Mouse (Mus musculus): Measurements from ENCODE around the gene Sema3a. TPM values are rescaled to one million over a fixed set of nuclear protein-coding genes. Genes with fewer than 3 reads are reported as not detected.
A peak's percentile ranks its signal among the peaks of the same experiment; 100 is the strongest.
"Not testable (repeated sequence)": the region's sequence is repeated elsewhere in the genome, so short reads cannot be mapped to it uniquely, and the experiment has no call there.

Gene Sema3a
- total RNA-seq, 2 experiments from 2014 or later = 1.6 to 2.8 TPM

DNA sequence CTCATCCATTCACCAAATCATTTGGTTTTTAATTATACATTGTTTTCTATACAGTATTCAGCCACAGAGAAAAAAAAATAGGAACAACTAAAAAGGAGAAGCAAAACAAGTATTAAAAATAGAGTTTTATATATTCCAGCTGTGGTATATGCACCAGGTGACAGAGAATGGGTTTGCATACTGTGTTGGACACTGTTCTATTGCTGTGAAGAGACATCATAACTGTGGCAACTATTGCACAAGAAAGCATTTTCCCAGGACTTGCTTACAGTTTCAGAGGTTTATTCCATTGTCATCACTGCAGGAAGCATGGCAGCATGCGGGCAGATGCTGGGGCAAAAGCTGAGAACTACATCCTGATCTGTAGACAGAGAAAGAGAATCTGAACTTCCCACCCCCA lies 425.7 kb downstream of the Sema3a start:
- no peak for DNase-seq

DNA sequence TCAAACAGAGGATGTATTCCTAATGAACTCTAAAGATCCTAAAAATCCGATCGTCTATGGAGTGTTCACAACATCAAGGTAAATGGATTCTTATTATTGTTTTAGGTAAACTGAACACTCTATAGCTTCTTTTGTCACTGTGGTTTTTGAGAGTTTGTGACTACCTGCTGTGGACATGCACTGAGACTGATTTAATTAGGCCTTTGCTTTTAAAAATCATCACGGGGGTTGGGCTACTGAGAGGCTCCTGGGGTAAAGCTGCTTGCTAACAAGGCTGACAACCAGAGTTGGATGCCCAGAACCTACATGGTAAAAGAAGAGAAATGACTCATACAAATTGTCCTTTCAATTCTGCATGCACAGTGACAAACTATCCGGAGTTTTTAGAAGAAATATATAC lies 432.0 kb downstream of the Sema3a start:
- no peak for DNase-seq

- DNase-seq = no peak
These were observed 448.7 kb downstream of the Sema3a start for GRCm38 (mm10) chr5:13573867-13574266.

DNA sequence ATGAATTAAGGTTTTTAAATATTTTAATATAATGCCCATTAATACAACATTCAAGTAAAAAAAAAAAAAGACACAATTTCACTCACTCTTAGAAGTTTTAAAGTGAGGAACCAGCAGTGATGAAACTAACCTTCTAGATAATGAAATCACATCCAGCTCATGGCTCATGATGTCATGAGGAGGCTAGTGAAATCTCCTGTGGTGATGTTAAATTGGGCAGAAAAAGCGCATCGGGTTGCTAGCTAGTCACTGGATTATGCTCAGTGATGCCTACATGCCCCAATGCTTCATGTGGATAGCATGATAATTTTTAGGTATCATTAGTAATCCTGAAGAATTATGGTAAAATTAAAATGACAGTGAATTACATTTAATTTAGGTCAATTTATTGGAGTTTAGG lies 453.9 kb downstream of the Sema3a start:
- no peak for DNase-seq

DNA sequence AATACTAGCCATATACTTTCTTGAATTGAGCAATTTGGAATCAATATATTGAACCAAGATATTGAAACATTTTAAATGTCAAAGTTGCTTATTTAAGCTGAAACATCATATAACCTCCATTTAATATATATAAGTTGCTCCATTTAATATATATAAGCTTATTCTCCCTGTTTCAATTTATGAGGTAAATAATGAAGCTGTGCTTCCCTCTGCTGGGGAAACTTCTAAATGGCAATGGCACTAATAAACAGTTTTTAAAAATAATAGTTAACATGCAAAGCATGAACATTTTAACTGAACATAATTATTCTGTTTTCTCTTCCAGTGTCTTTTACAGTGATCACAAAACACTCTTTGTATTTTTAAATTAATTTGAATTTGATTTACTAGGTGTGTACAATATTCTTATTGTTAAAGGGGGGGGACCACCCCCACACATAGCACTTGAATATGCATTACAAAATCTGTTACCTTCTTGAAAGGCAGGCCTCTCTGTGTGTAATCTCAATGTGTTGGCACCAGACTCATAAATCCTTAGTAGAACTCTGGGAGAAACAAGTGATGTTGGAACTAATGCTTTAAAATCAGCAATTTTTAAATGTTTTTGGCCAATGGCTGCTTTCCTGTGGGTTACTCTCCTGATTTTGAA lies 460.5 kb downstream of the Sema3a start:
- DNase-seq = peak; percentile 10

DNA sequence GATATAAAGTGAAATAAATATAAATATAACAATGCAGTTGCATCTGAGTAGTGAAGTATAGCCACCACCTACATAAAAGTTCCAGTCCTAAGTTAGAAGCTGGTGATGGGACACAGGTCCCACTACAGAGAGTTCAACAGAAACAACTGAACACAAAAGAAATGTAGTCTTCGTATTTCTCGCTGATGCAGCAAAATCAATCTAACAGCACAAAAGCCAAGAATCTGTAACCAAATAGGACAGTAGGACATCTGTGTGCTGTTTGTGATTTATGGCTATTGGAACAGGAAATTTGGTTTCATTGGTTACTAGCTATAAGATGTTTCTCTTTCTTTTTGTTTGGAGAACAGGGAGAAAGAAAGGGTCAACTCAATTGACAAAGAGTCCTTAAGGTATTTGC lies 469.2 kb downstream of the Sema3a start:
- DNase-seq = no peak

DNA sequence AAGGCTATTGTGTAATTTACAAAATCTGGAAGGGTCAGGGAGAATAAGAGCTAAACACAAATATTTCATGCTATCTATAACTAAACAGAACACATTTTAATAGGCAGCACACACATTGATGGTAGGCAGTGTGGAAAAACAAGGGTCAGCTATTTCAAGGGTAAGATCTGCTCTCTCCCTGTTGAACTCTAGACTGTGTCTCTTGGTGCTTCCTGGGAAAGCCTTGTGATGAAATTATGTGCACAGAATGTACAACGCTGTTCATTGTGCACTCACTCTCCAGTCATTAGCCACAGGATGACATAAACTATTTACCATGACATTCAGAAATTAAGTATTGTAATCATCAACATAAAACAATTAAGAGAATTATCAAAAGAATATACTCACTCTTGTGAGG lies 486.4 kb downstream of the Sema3a start:
- no peak for DNase-seq

DNA sequence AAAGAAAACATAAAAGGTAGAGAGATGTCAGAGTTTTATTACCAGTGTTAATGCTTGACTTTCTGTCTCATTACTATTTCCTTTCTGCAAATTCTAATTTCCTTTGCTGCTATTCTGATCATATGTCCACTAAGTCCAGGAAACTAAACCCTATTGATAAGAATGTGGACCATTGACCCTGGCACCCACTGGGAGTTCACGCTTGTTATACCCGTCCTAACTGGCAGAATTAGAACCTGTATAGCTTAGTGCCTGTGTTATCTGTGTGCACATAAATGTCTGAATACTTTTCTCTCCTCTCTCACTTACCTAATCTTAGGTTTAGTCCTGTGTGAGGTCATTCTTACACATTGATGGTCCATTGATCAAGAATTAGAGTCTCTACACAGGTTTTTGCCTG lies 486.9 kb downstream of the Sema3a start:
- no peak for DNase-seq

DNA sequence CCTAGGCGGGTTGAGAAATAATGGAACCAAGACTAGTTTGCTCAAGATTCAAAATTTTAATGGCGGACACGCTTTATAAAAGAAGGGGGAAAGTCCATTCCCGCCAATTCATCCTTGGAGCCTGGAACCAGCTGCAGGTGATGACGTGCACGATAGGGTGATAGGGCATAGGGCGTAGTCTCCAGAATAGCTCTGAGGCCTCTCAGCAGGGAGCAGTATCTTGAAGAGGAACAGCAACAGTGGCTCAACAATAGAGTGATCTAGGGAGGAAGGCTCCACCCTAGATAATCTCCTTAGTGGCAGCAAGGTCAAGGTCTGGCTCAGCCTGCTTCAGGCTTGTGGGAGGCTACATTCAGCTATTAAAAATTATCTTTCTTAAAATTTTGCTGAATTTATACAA lies 489.4 kb downstream of the Sema3a start:
- DNase-seq = not testable (repeated sequence)

DNA sequence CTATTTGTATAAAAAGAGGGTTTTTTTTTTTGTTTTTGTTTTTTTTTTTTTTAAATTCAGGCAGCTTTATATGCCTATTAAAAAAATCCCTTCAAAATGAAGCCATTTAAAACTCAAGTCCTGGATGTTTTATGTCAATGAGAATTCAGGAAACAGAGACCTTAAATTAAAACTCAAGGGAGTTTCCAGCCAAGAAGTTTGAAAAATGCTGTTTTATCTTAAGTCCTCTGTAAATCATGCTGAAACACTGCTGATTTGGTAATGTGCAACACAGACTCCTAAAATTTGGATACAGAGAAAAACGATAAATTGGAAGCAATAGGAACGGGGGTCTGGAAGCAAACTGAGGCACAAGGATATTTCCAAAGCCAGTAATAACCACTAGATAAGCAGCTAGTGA lies 490.7 kb downstream of the Sema3a start:
- DNase-seq = no peak

DNA sequence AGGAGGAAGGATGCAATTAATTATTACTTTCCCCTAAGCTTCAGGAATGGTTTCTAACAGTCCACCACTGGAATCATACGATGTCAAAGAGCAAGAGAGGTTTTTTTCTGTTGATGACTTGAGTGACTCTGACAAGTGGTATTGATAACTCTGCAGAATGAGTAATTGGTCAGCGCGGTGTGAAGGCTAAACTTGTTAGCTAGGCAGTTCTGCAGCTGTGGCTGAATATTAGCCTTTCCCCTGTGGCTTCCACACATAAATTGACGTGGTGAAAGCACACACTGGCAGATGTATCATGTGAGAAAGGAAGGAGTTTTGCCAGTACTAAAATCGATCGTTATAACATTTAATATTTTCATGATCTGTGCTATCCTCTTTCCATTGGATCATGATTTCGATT lies 497.4 kb downstream of the Sema3a start:
- DNase-seq = no peak

- DNase-seq = no peak
These were observed 499.5 kb downstream of the Sema3a start for GRCm38 (mm10) chr5:13624754-13625153.

- DNase-seq = no peak
These were observed 500.9 kb downstream of the Sema3a start for GRCm38 (mm10) chr5:13626093-13626492.

GRCm38 (mm10) chr5:13628606-13629311 lies 503.5 kb downstream of the Sema3a start:
- DNase-seq = peak; percentile 85

- DNase-seq = no peak
These were observed 504.7 kb downstream of the Sema3a start for GRCm38 (mm10) chr5:13629916-13630315.

DNA sequence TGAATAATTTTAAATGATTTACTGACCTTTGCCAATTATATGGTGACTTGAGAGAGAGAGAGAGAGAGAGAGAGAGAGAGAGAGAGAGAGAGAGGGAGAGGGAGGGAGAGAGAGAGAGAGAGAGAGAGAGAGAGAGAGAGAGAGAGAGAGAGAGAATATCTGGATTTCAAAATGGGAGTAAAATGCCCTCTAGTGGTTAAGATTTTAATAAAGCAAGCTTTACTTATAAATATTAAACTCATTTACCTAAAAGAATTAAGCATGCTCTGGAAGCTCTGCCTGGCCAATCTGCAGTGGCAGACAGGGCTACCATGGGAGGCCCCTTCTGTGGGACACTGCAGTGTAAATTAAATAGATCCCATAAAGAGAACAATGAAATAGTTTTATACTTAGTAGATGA lies 505.5 kb downstream of the Sema3a start:
- no peak for DNase-seq

- DNase-seq = no peak
These were observed 511.0 kb downstream of the Sema3a start for GRCm38 (mm10) chr5:13636237-13636636.

All from adrenal gland, postnatal 10 days (tissue).